Mouse (Mus musculus) adrenal gland, adult 2 months (tissue): Measurements from ENCODE around the gene 1810013L24Rik. TPM values are rescaled to one million over a fixed set of nuclear protein-coding genes. Genes with fewer than 3 reads are reported as not detected.
"Not testable (repeated sequence)": the region's sequence is repeated elsewhere in the genome, so short reads cannot be mapped to it uniquely, and the experiment has no call there.

ENCODE experiments used
- DNase-seq: peaks from one replicate; pipeline ENCODE4 v3.0.0; 2021
- polyA plus RNA-seq: library from polyadenylated mRNA; depleted of rRNA; stranded (reverse); fragments of >200 nt; gene quantifications from 2 replicates; pipeline ENCODE4 v1.2.3, GENCODE M21; 2012; rRNA removed
- total RNA-seq, 2 experiments: library from RNA; stranded (reverse); gene quantifications; 2 replicates each; pipeline ENCODE4 v1.2.3; 2021

The 1810013L24Rik gene
- total and polyA plus RNA-seq, 3 experiments = 12.8 to 77.0 (median 75.7) TPM

- not testable (repeated sequence) for DNase-seq
Observed at GRCm38 (mm10) chr16:8906115-8906514, 76.2 kb downstream of the 1810013L24Rik start.

Other genes with a start within 250 kb of the 1810013L24Rik start
- 10 to 100 TPM; 48.1 to 53.8 TPM for gene Pmm2, start 192.4 kb upstream of the 1810013L24Rik start, total RNA-seq
- gene Pmm2, start 192.4 kb upstream of the 1810013L24Rik start, polyA plus RNA-seq = 54.1 and 75.1 TPM in 2 replicates
- 10 to 100 TPM; 15.3 to 22.1 TPM for gene Tmem186, start 192.4 kb upstream of the 1810013L24Rik start, total RNA-seq
- gene Tmem186, start 192.4 kb upstream of the 1810013L24Rik start, polyA plus RNA-seq = 15.6 and 16.2 TPM in 2 replicates
- 100 to 1,000 TPM in 1 of 2 experiments, 10 to 100 TPM in 1; 52.0 to 120 TPM for gene Carhsp1, start 157.9 kb upstream of the 1810013L24Rik start, total RNA-seq
- 233 and 404 TPM in 2 replicates for gene Carhsp1, start 157.9 kb upstream of the 1810013L24Rik start, polyA plus RNA-seq
- gene Gm5767, start 149.3 kb upstream of the 1810013L24Rik start, total RNA-seq = not detected
- 0.25 and 0.29 TPM in 2 replicates for gene Gm5767, start 149.3 kb upstream of the 1810013L24Rik start, polyA plus RNA-seq
- 100 to 1,000 TPM in 1 of 2 experiments, 10 to 100 TPM in 1; 83.9 to 128 TPM for gene Usp7, start 37.8 kb upstream of the 1810013L24Rik start, total RNA-seq
- gene Usp7, start 37.8 kb upstream of the 1810013L24Rik start, polyA plus RNA-seq = 6.8 and 9.6 TPM in 2 replicates